ENCODE assay signal across 8 mouse cellular contexts in the genomic region with DNA sequence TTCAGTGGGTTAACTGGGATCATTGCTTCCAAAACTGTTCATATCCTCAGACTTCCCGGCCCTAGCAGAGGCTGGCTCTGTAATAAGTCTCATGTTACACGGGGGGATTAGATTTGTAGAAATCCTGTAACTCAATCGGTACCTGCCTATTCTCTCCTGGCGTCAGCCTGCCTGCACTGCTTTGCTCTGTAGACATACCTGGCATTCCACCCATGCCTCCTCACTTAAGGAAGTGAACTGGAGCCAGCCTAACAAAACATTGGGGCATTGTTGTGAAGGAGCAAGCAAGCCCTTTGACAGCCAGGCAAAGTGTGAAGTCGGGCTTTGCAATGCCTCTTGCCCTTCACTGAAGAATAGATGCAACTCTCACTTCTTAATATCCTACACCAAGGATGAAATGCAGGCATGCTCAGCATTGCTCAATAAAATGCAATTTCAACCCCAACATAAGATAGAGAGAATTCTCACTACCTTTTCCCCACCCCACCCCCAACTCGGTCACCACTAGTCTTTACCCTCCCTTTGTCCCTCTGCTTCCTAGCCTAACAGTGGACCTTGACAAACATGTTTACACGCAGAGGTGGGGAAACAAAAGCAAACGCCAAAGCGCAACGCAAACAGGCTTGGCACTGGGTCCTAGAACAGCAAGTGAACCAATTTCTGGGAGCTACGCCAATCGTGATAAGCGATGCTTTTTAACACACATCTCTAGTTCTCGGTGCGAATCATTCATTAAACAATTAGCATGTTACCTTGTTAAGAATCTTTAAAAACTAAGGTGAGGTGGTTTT.
DNase-seq lines count a peak whose midpoint lies in the region; ATAC-seq lines count a peak whose summit lies in the region.

No protein-coding gene starts in this region.

- no peak overlapping the region for H3K9ac ChIP-seq in heart, embryonic 13.5 days

- ATAC-seq in heart, embryonic 13.5 days (ENCODE audit: extremely low read depth, insufficient number of reproducible peaks, low FRiP score, low TSS enrichment) = no peak; the same call in 1 of the 2 replicates
- ATAC-seq in erythroblast, adult 5-6 weeks (replicated peaks; ENCODE audit: low FRiP score, poor library complexity, severe bottlenecking) = no peak

- H3K4me2 ChIP-seq in heart, embryonic 13.5 days = peak overlapping the region; percentile 65

- peaks cover 12% of the 10 kb centered on the region for H3K4me1 ChIP-seq in heart, embryonic 13.5 days

- no peaks in the 10 kb centered on the region for H3K36me3 ChIP-seq in heart, embryonic 13.5 days

- no peak overlapping the region for H3K27ac ChIP-seq in heart, embryonic 13.5 days (replicated peaks)

- H3K9me3 ChIP-seq in heart, embryonic 13.5 days = peaks cover 7% of the 10 kb centered on the region; the same call in 1 of the 2 replicates

- peak; percentile 4 to 10 for DNase-seq in kidney, postnatal 4 days
- no peak for DNase-seq in kidney, adult 18-20 months
- DNase-seq in embryo, embryonic 10 days (ENCODE audit: low spot score) = peak; percentile 53
- peak; percentile 28 for DNase-seq in lung, postnatal 14 days
- no peak for DNase-seq in ovary, postnatal 10 days (ENCODE audit: low spot score)
- DNase-seq in thymus, postnatal 4 days = no peak

- H3K4me3 ChIP-seq in heart, embryonic 13.5 days = peak overlapping the region; percentile 30

- no peaks in the 10 kb centered on the region for H3K27me3 ChIP-seq in heart, embryonic 13.5 days (replicated peaks)

- 19% methylated on average over 15 of the region's 15 CpGs for WGBS in heart, embryonic 13.5 days

Comparison
In these comparisons a context has a peak if more than half of its experiments do, and no peak if none do; other contexts are left out.
1. DNase-seq: peak in kidney, postnatal 4 days (2 of 2), embryo, embryonic 10 days (single experiment) and lung, postnatal 14 days (single experiment); none in kidney, adult 18-20 months (single experiment), ovary, postnatal 10 days (single experiment) and thymus, postnatal 4 days (single experiment).